Mouse (Mus musculus) MEL (cell line): Measurements from ENCODE around the gene Socs5. TPM values are rescaled to one million over a fixed set of nuclear protein-coding genes. Genes with fewer than 3 reads are reported as not detected.

Experiments
- DNase-seq: peaks from one replicate; pipeline ENCODE4 v3.0.0; 2011; ENCODE audit warnings: low read depth, low spot score
- H3K27ac ChIP-seq: 2 replicates; pipeline ENCODE4 v1.5.1; 2012; ENCODE audit warnings: low read depth, mild to moderate bottlenecking, control low read depth, low read length, moderate library complexity; ENCODE audit not compliant: control insufficient read depth
- H3K27me3 ChIP-seq, 2 experiments: fragments of 150-350 bp in 1 of 2; sonication (generic) in 1 of 2; 2 replicates each; pipeline ENCODE4 v1.6.1; 2012; ENCODE audit warnings: low read length in 2 of 2, mild to moderate bottlenecking in 2 of 2, improper control_type of control experiment in 1 of 2, moderate library complexity in 1 of 2; ENCODE audit not compliant: insufficient read depth in 2 of 2, control insufficient read depth in 1 of 2
- H3K36me3 ChIP-seq, 2 experiments: 2 replicates each; pipeline ENCODE4 v1.6.1; 2012 to 2014; ENCODE audit warnings: low read length in 2 of 2, improper control_type of control experiment in 1 of 2, inconsistent platforms in 1 of 2, mild to moderate bottlenecking in 1 of 2; ENCODE audit not compliant: insufficient read depth in 2 of 2, control insufficient read depth in 1 of 2
- H3K4me1 ChIP-seq, 2 experiments: fragments of 150-350 bp in 1 of 2; sonication (generic) in 1 of 2; 2 replicates each; pipeline ENCODE4 v1.6.1; 2012; ENCODE audit warnings: low read length in 2 of 2, improper control_type of control experiment in 1 of 2, mild to moderate bottlenecking in 1 of 2; ENCODE audit not compliant: insufficient read depth in 2 of 2, control insufficient read depth in 1 of 2
- H3K4me3 ChIP-seq, 2 experiments: fragments of 150-350 bp in 1 of 2; sonication (generic) in 1 of 2; 2 replicates each; pipeline ENCODE4 v1.5.1; 2012; ENCODE audit warnings: low read depth in 2 of 2, low read length in 2 of 2, mild to moderate bottlenecking in 2 of 2, moderate library complexity in 2 of 2, control low read depth in 1 of 2, improper control_type of control experiment in 1 of 2; ENCODE audit not compliant: control insufficient read depth in 1 of 2, insufficient read depth in 1 of 2
- H3K79me2 ChIP-seq: 2 replicates; pipeline ENCODE4 v1.6.1; 2012; ENCODE audit warnings: mild to moderate bottlenecking, low read length, moderate library complexity; ENCODE audit not compliant: control insufficient read depth, poor library complexity, insufficient read depth
- H3K9ac ChIP-seq: 2 replicates; pipeline ENCODE4 v1.6.1; 2012; ENCODE audit warnings: low read depth, mild to moderate bottlenecking, control low read depth, low read length, moderate library complexity; ENCODE audit not compliant: control insufficient read depth, poor library complexity, severe bottlenecking
- H3K9me3 ChIP-seq: fragments of 150-350 bp; sonication (generic); replicated peaks from 2 replicates; pipeline ENCODE4 v1.6.1; 2012; ENCODE audit warnings: mild to moderate bottlenecking, low read length, improper control_type of control experiment, moderate library complexity; ENCODE audit not compliant: insufficient read depth
- CHD1 ChIP-seq: IDR thresholded peaks from 2 replicates; pipeline ENCODE4 v1.6.1; 2012; ENCODE audit warnings: low read depth, mild to moderate bottlenecking, inconsistent platforms, low read length, improper control_type of control experiment
- CTCF ChIP-seq, 3 experiments: IDR thresholded peaks in 2 of 3; conservative IDR thresholded peaks in 1 of 3; 2 replicates each; pipeline ENCODE4 v1.5.1; 2011 to 2012; ENCODE audit warnings: low read length in 3 of 3, low read depth in 2 of 3, mild to moderate bottlenecking in 2 of 3, improper control_type of control experiment in 1 of 3, inconsistent platforms in 1 of 3, mixed read lengths in 1 of 3, moderate library complexity in 1 of 3; ENCODE audit not compliant: control insufficient read depth in 1 of 3, insufficient read depth in 1 of 3, poor library complexity in 1 of 3, severe bottlenecking in 1 of 3
- E2F4 ChIP-seq: IDR thresholded peaks from 2 replicates; pipeline ENCODE4 v1.6.1; 2011; ENCODE audit warnings: low read depth, low read length, improper control_type of control experiment, borderline replicate concordance
- ELF1 ChIP-seq: IDR thresholded peaks from 2 replicates; pipeline ENCODE4 v1.6.1; 2014; ENCODE audit warnings: low read depth, mild to moderate bottlenecking, inconsistent platforms, low read length, improper control_type of control experiment, moderate library complexity
- EP300 ChIP-seq, 2 experiments: IDR thresholded peaks; 2 replicates each; pipeline ENCODE4 v1.6.1; 2011; ENCODE audit warnings: improper control_type of control experiment in 2 of 2, low read length in 2 of 2, low read depth in 1 of 2, mild to moderate bottlenecking in 1 of 2
- ETS1 ChIP-seq: IDR thresholded peaks from 2 replicates; pipeline ENCODE4 v1.6.1; 2012; ENCODE audit warnings: low read depth, mild to moderate bottlenecking, inconsistent platforms, low read length, improper control_type of control experiment, moderate library complexity
- GABPA ChIP-seq: IDR thresholded peaks from 2 replicates; pipeline ENCODE4 v1.6.1; 2012; ENCODE audit warnings: low read depth, mild to moderate bottlenecking, inconsistent platforms, low read length, improper control_type of control experiment, moderate library complexity
- MAX ChIP-seq: IDR thresholded peaks from 2 replicates; pipeline ENCODE4 v1.6.1; 2011; ENCODE audit warnings: low read length, improper control_type of control experiment
- MAZ ChIP-seq: IDR thresholded peaks from 2 replicates; pipeline ENCODE4 v1.6.1; 2012; ENCODE audit warnings: low read depth, mild to moderate bottlenecking, inconsistent platforms, low read length, improper control_type of control experiment
- MXI1 ChIP-seq: IDR thresholded peaks from 2 replicates; pipeline ENCODE4 v1.6.1; 2011; ENCODE audit warnings: mild to moderate bottlenecking, low read depth, low read length, improper control_type of control experiment
- MYC ChIP-seq: IDR thresholded peaks from 2 replicates; pipeline ENCODE4 v1.6.1; 2011; ENCODE audit warnings: low read depth, mild to moderate bottlenecking, low read length, improper control_type of control experiment, moderate library complexity
- RAD21 ChIP-seq: IDR thresholded peaks from 2 replicates; pipeline ENCODE4 v1.6.1; 2011; ENCODE audit warnings: mild to moderate bottlenecking, low read depth, low read length, improper control_type of control experiment
- SMC3 ChIP-seq: IDR thresholded peaks from 2 replicates; pipeline ENCODE4 v1.6.1; 2011; ENCODE audit warnings: low read depth, low read length, improper control_type of control experiment
- TBP ChIP-seq: IDR thresholded peaks from 2 replicates; pipeline ENCODE4 v1.8.0; 2011; ENCODE audit warnings: low read depth, low read length, improper control_type of control experiment
- ZC3H11A ChIP-seq: IDR thresholded peaks from 2 replicates; pipeline ENCODE4 v1.6.1; 2012; ENCODE audit warnings: low read depth, mild to moderate bottlenecking, inconsistent platforms, low read length, improper control_type of control experiment
- ZKSCAN1 ChIP-seq: IDR thresholded peaks from 2 replicates; pipeline ENCODE4 v1.6.1; 2012; ENCODE audit warnings: low read depth, mild to moderate bottlenecking, inconsistent platforms, low read length, improper control_type of control experiment, moderate library complexity
- ZNF384 ChIP-seq: IDR thresholded peaks from 2 replicates; pipeline ENCODE4 v1.6.1; 2012; ENCODE audit warnings: low read depth, mild to moderate bottlenecking, inconsistent platforms, low read length, improper control_type of control experiment
- polyA plus RNA-seq, 2 experiments: library from polyadenylated mRNA; stranded (reverse) in 1 of 2; unstranded in 1 of 2; fragments of >175 nt in 1 of 2; fragments of >200 nt in 1 of 2; gene quantifications; 2 replicates each; pipeline versions ENCODE4 v1.2.1 to v1.2.4; 2012; ENCODE audit warnings: low replicate concordance in 2 of 2, low read depth in 1 of 2; ENCODE audit not compliant: insufficient read length in 2 of 2, insufficient read depth in 1 of 2, missing spikeins in 1 of 2
- total RNA-seq: library from RNA; depleted of rRNA; stranded (reverse); fragments of 300-350 nt; gene quantifications from 2 replicates; pipeline ENCODE4 v1.2.3, GENCODE M21; 2012

Socs5 gene
- total and polyA plus RNA-seq, 3 experiments: 6.4 to 9.7 TPM; not detected in 1

GRCm38 (mm10) chr17:87100947-87101346 is 6.5 kb upstream of the Socs5 start:
- H3K4me1 ChIP-seq: peaks cover 0 to 2% of the 10 kb centered on the region in 2 experiments; a peak in 1 of 4 replicates
- no peaks in the 10 kb centered on the region for H3K79me2 ChIP-seq
- no peaks in the 10 kb centered on the region for H3K36me3 ChIP-seq
- no peak overlapping the region for H3K4me3 ChIP-seq
- no peaks in the 10 kb centered on the region; a peak in 1 of 4 replicates for H3K27me3 ChIP-seq
- DNase-seq: no peak
- TF ChIP-seq RAD21: no peak
- no peak for TF ChIP-seq MYC
- no peak overlapping the region for H3K9ac ChIP-seq
- H3K9me3 ChIP-seq: no peaks in the 10 kb centered on the region
- H3K27ac ChIP-seq: no peak overlapping the region

DNA sequence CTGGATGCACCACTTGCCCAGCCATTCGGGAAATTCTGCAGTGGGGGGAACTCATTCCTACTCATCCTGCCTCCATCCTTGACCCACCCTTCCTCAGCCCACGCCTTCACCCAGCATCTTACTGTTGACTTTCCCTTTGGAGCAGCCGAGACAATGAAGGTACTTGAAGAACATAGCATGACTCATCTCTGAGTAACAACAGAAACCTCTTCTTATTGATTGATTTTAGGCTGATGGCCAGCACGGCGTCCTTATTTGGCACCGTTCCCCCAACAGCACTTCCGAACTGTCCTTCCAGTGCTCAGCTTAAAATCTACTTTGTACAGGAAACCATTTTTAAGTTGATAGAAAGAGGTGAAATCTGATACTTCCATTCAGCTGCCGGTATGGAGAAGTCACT is 4.8 kb upstream of the Socs5 start:
- Histone ChIP-seq H3K4me1 (peaks cover 0 to 6% of the 10 kb centered on the region in 2 experiments; a peak in 1 of 4 replicates), H3K27me3 (no peaks in the 10 kb centered on the region; a peak in 1 of 4 replicates), H3K27ac (no peak overlapping the region), H3K9me3 (no peaks in the 10 kb centered on the region), H3K4me3 (peak overlapping the region; percentile 0 to 18; a peak in 1 of 4 replicates), H3K36me3 (no peaks in the 10 kb centered on the region), H3K79me2 (peaks cover 2% of the 10 kb centered on the region; the same call in 1 of the 2 replicates), H3K9ac (no peak overlapping the region)
- no peak for DNase-seq
- no peak for TF ChIP-seq ELF1
- TF ChIP-seq ZKSCAN1: no peak
- no peak for TF ChIP-seq ETS1
- no peak for TF ChIP-seq CHD1
- no peak for TF ChIP-seq CTCF (IDR thresholded peaks at IDR 0.05 in 2 of 3, conservative IDR thresholded peaks at IDR 0.05 in 1 of 3; ENCODE audit: control insufficient read depth in 1 of 3, insufficient read depth in 1 of 3, low read depth in 2 of 3, low read length in 3 of 3, poor library complexity in 1 of 3, severe bottlenecking in 1 of 3)
- TF ChIP-seq MXI1: no peak
- TF ChIP-seq ZC3H11A: no peak
- TF ChIP-seq SMC3: no peak
- no peak for TF ChIP-seq E2F4
- TF ChIP-seq TBP: no peak
- no peak for TF ChIP-seq GABPA
- no peak for TF ChIP-seq EP300 (IDR thresholded peaks at IDR 0.05; ENCODE audit: low read depth in 1 of 2, low read length in 2 of 2)
- TF ChIP-seq ZNF384: no peak
- TF ChIP-seq MAZ: no peak
- no peak for TF ChIP-seq MAX
